Mouse (Mus musculus): ENCODE measurements around the gene Acbd6. TPM values are rescaled to one million over a fixed set of nuclear protein-coding genes. Genes with fewer than 3 reads are reported as not detected.

The Acbd6 gene
- polyA plus RNA-seq, 1 experiment, result 51.7 TPM

DNA sequence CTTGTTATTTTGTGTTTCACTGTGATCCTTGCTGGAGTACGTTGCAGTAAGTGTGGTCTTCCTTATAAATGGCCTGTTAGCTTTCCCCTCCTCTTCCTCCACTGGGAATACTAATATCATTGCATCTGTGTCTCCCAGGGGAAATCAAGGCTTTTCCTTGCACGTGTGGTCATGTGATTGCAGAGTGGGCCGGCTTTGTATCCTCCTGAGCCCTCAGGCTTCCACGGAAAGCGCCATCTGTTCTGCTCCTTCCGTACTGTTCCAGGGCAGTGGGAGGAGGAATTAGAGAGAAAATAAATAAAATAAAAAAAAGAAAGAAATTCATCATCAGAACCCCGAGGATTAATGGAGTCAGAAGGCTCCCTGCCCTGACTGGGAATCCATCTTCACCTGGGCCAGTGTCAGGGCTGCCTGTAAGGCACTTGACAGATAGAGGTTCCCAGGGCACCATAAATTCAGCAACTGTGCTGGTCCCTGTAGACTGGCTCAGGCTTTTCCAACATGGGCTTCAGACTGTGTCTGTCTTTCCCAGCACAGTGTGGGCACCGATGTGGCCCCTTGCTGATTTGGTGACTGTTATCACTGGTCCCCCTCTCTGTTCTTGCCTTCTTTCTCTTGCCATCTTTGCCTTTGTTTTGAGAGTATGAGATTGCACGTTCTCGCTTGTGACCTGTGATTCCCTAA, 123.3 kb downstream of the Acbd6 start:
- no peaks in the 10 kb centered on the region for H3K4me1 ChIP-seq (ENCODE audit: control insufficient read depth, insufficient read depth, low read length)
- H3K4me3 ChIP-seq (ENCODE audit: insufficient read depth, low read length), result no peak overlapping the region
- no peak overlapping the region for H3K27ac ChIP-seq (ENCODE audit: insufficient read depth, low read depth, low read length)
- TF ChIP-seq CTCF (IDR thresholded peaks at IDR 0.05; ENCODE audit: low read depth, low read length), result no peak
- TF ChIP-seq POLR2A (IDR thresholded peaks at IDR 0.05; ENCODE audit: borderline replicate concordance, low read depth, low read length), result no peak

- Histone ChIP-seq H3K4me3 (ENCODE audit: insufficient read depth, low read length) (no peak overlapping the region), H3K27ac (ENCODE audit: insufficient read depth, low read depth, low read length) (no peak overlapping the region), H3K4me1 (ENCODE audit: control insufficient read depth, insufficient read depth, low read length) (no peaks in the 10 kb centered on the region)
- no peak for TF ChIP-seq POLR2A (IDR thresholded peaks at IDR 0.05; ENCODE audit: borderline replicate concordance, low read depth, low read length)
- no peak for TF ChIP-seq CTCF (IDR thresholded peaks at IDR 0.05; ENCODE audit: low read depth, low read length)
These were observed 128.9 kb downstream of the Acbd6 start for GRCm38 (mm10) chr1:155686816-155687215.

- Histone ChIP-seq H3K27ac (ENCODE audit: insufficient read depth, low read depth, low read length) (no peak overlapping the region), H3K4me1 (ENCODE audit: control insufficient read depth, insufficient read depth, low read length) (no peaks in the 10 kb centered on the region), H3K4me3 (ENCODE audit: insufficient read depth, low read length) (no peak overlapping the region)
- no peak for TF ChIP-seq POLR2A (IDR thresholded peaks at IDR 0.05; ENCODE audit: borderline replicate concordance, low read depth, low read length)
These were observed 131.2 kb downstream of the Acbd6 start for GRCm38 (mm10) chr1:155689141-155689540.

- Histone ChIP-seq H3K4me1 (ENCODE audit: control insufficient read depth, insufficient read depth, low read length) (no peaks in the 10 kb centered on the region), H3K27ac (ENCODE audit: insufficient read depth, low read depth, low read length) (no peak overlapping the region), H3K4me3 (ENCODE audit: insufficient read depth, low read length) (no peak overlapping the region)
- TF ChIP-seq POLR2A (IDR thresholded peaks at IDR 0.05; ENCODE audit: borderline replicate concordance, low read depth, low read length) (no peak), CTCF (IDR thresholded peaks at IDR 0.05; ENCODE audit: low read depth, low read length) (no peak)
These were observed 131.6 kb downstream of the Acbd6 start for GRCm38 (mm10) chr1:155689558-155689957.

- Histone ChIP-seq H3K4me1 (ENCODE audit: control insufficient read depth, insufficient read depth, low read length) (no peaks in the 10 kb centered on the region), H3K27ac (ENCODE audit: insufficient read depth, low read depth, low read length) (no peak overlapping the region), H3K4me3 (ENCODE audit: insufficient read depth, low read length) (no peak overlapping the region)
- no peak for TF ChIP-seq POLR2A (IDR thresholded peaks at IDR 0.05; ENCODE audit: borderline replicate concordance, low read depth, low read length)
These were observed 134.3 kb downstream of the Acbd6 start for GRCm38 (mm10) chr1:155692230-155692629.

DNA sequence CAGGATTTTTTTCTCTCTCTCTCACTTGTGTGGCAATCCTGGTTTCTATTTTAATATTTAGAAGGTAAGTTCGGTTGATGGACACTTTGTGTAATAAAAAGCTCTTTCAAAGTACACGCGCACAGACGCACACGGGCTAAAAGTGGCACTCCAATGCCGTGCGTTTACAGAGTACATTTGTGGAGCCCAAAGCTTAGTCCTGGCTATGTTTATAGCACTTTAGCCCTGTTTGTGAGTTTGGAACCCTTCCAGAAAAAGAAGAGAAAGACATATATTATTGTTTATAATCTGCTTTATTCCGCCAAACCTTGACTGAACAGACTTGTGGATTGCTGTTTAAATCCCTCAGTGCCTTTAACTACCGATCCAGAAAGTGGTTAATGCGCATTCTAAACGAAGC, 135.1 kb downstream of the Acbd6 start:
- H3K27ac ChIP-seq (ENCODE audit: insufficient read depth, low read depth, low read length), result no peak overlapping the region
- no peak overlapping the region for H3K4me3 ChIP-seq (ENCODE audit: insufficient read depth, low read length)
- no peak for TF ChIP-seq CTCF (IDR thresholded peaks at IDR 0.05; ENCODE audit: low read depth, low read length)
- TF ChIP-seq POLR2A (IDR thresholded peaks at IDR 0.05; ENCODE audit: borderline replicate concordance, low read depth, low read length), result no peak
- no peaks in the 10 kb centered on the region for H3K4me1 ChIP-seq (ENCODE audit: control insufficient read depth, insufficient read depth, low read length)

- TF ChIP-seq POLR2A (IDR thresholded peaks at IDR 0.05; ENCODE audit: borderline replicate concordance, low read depth, low read length) (no peak), CTCF (IDR thresholded peaks at IDR 0.05; ENCODE audit: low read depth, low read length) (no peak)
- H3K27ac ChIP-seq (ENCODE audit: insufficient read depth, low read depth, low read length), result no peak overlapping the region
- H3K4me1 ChIP-seq (ENCODE audit: control insufficient read depth, insufficient read depth, low read length), result no peaks in the 10 kb centered on the region
- no peak overlapping the region for H3K4me3 ChIP-seq (ENCODE audit: insufficient read depth, low read length)
These were observed 135.5 kb downstream of the Acbd6 start for GRCm38 (mm10) chr1:155693443-155693842.

DNA sequence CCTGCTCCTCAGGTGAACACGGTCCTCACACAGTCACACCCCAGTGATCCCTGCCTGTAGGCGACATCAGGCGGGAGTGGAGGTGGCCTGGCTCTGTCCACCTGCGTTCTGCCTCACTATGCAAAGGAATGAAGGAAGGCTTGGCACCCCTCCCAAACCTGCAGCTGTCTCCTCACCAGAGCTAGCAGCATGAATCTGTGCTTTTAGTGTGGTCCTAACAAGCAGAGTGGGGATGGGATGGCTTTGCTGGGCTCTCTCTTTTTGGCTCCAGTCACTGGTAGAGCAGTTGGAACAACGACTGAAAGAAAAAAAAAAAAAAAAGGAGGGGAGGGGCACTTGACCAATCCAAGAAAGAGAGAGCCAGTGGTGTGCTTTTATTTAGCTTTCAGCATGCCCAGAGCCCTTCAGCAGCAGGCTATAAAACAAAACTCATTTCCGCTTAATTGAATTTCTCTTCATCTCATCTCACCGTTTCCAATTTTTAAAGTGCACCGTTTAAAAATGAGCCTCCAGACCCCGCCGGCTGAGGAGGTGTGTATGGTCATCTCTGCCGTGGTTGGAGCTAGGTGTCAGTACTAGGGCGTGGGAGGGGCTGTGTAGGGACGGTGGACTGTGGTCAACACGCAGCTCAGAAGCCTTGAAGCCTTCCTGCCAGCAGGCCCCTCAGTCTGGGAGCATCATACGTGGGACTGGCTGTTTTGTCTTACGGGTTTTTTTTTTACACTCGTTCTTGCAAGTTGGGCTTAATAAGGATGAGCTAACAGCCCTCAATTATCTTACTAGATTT, 140.6 kb downstream of the Acbd6 start:
- TF ChIP-seq POLR2A (IDR thresholded peaks at IDR 0.05; ENCODE audit: borderline replicate concordance, low read depth, low read length) (no peak), CTCF (IDR thresholded peaks at IDR 0.05; ENCODE audit: low read depth, low read length) (no peak)
- Histone ChIP-seq H3K4me3 (ENCODE audit: insufficient read depth, low read length) (no peak overlapping the region), H3K4me1 (ENCODE audit: control insufficient read depth, insufficient read depth, low read length) (no peaks in the 10 kb centered on the region), H3K27ac (ENCODE audit: insufficient read depth, low read depth, low read length) (no peak overlapping the region)

GRCm38 (mm10) chr1:155700886-155701285, 143.0 kb downstream of the Acbd6 start:
- Histone ChIP-seq H3K4me3 (ENCODE audit: insufficient read depth, low read length) (no peak overlapping the region), H3K4me1 (ENCODE audit: control insufficient read depth, insufficient read depth, low read length) (no peaks in the 10 kb centered on the region), H3K27ac (ENCODE audit: insufficient read depth, low read depth, low read length) (no peak overlapping the region)
- TF ChIP-seq POLR2A (IDR thresholded peaks at IDR 0.05; ENCODE audit: borderline replicate concordance, low read depth, low read length) (no peak), CTCF (IDR thresholded peaks at IDR 0.05; ENCODE audit: low read depth, low read length) (no peak)

GRCm38 (mm10) chr1:155703191-155703680, 145.3 kb downstream of the Acbd6 start:
- TF ChIP-seq POLR2A (IDR thresholded peaks at IDR 0.05; ENCODE audit: borderline replicate concordance, low read depth, low read length), result no peak
- Histone ChIP-seq H3K27ac (ENCODE audit: insufficient read depth, low read depth, low read length) (no peak overlapping the region), H3K4me3 (ENCODE audit: insufficient read depth, low read length) (no peak overlapping the region), H3K4me1 (ENCODE audit: control insufficient read depth, insufficient read depth, low read length) (no peaks in the 10 kb centered on the region)
